Mouse (Mus musculus) naive thymus-derived CD4-positive, alpha-beta T cell, adult 5 months (primary cell): Measurements from ENCODE around the gene Rgs12. TPM values are rescaled to one million over a fixed set of nuclear protein-coding genes. Genes with fewer than 3 reads are reported as not detected.

Experiments used
- polyA plus RNA-seq: library from polyadenylated mRNA; unstranded; fragments of 100-300 nt; shearing (Covaris generic); gene quantifications from one replicate; pipeline ENCODE4 v1.2.1, GENCODE M21; 2017

Gene Rgs12
- 5.1 TPM for polyA plus RNA-seq

DNA sequence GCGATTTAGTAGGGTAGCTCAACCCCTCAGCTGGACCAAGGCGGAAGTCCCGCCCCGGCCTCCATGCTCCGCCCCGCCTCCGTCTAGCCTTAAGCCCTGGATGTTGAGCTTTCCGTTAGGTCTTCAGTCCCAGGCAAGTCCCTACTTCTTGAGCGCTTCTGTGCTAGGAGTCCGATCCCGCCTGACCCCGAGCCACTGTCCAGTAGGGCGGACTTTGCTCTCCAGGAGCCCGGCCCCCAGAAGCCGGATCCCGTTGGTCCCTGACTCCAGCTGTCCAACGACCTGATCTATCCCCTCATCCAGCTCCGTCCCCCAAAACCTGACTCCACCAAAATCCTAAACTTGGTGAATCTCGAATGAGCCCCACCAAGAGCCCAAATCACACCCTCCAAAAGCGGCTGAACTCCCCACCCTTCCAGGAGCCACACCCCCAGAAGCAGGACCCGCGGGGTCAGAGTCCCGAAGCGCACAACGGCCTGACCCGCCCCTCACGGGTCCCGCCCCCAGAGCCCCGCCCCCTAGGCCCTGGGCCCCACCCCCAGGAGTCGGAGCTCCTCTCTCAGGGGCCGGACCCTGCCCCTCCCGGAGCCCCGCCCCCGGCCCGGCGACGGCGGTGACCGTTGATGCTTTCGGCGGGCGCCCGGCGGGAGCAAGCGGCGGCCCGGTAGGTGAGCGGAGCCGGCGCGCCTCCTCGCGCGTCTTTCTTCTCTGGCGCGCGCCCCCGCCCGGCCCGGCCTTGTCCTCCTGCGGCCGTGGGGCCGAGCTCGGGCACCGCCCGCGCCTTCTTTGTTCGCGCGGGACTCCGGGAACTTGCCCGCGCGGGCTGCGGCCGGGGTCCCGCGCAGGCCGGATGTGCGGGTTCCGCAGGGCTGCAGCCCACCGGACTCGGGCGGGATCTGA, at the start of gene Rgs12:
Gene Rgs12, plus strand, starts transcription at position 585 of the 900 bp plus-strand sequence.

DNA sequence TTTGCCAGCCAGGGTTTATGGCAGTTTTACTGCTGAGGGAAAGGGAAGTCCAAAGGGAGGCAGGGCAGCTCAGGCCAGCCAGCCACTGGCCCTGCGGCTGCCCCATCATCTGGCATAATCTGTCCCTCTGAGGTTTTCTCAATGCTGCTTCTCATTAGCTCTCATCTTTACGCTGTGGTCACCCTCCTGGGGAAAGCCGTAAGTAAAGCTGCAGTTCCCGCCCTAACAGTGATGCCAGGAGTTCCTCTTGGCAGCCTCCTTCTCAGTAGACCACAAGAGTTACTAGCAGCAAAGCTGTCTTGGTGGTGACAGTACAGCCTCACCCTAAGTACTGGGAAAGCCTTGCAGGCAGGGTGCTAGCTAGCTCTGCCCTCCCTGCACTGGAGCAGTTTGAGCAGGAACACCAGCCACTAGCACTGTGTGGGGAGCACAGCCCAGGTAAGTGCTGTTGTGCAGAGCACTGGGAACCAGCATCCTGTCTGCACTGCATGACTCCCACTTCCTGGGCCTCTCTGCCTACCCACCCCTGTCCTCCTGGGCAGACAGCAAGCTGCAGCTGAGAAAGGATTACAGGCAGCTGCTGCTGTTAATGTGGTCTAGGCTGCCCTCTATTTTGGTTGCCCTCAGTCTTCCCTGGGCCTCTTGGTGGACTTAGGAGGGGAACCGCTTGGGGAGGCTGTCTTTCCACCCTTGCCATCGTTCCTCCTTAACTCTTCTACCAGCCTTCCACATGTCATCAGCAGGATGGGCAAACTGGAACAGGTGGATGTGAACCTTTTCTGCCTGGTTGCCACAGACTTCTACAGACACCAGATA, 41.1 kb upstream of the Rgs12 start, which contains the start of gene Msantd1:
Gene Msantd1, plus strand, starts transcription at position 103 of the 816 bp plus-strand sequence.

DNA sequence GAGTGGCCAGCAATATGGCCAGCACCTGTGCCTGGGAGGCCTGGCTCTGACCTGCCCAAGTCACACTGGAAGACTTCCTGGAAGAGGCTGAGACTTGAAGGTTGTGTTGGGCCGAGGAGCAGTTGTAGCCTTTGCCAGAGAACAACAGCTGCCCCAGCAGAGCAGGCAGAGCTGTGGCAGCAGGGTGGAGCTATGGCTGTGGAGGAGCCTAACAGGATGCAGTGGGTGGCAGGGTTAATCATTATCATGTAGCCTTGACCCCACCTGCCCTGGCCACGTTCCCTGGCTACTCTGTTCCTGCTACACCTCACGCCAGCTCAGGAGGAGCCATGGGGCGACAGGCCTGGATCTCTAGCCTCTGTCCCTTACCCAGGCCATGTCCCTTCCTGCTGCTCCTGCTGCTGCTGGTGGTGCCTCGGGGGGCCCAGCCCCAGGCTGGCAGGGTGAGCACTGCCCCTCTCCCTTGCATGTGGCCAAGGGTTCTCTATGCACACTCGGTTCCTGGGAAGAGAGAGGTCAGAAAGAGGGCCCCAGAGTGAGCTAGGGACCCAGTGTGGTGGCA, 92.1 kb downstream of the Rgs12 start, which contains the start of gene Hgfac:
Gene Hgfac, plus strand, starts transcription at position 242 of the 562 bp plus-strand sequence.

DNA sequence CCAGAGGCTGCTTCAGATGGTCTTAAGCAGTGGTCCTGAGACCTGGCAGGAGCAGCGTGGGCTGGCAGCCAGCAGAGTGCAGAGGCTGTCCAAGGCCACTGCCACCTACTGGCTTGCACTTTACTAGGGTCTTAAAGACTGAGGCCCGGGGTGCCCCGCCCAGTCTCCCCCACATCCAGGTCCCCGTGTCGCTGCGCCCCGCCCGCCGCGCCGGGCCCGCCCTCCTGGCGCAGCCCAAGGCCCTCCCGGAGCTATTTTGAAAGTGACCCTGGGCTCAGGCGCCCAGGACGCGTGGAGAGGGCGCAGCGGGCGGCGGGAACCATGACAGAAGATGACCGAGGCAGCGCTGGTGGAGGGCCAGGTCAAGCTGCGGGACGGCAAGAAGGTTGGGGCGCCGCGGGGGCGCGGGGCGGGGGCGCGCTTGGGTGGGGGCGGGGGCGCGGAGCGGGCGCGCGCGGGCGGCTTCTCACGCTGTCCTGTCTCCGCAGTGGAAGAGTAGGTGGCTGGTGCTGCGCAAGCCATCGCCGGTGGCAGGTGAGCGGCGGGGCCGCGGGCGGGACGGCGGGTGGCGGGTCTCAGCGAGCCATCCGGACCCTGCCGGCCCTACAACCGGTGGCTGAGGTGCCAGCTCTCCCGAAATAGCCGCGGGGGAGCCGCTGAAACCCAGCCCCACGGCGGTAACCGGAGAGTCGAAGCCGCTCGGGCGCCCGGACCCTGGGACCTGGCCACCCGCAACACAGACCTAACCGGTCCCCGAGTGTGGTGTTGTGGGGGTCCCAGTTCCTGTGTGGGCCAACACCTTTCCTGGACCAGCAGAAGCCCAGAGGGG, 107.6 kb downstream of the Rgs12 start, which contains the start of gene Dok7:
Gene Dok7, plus strand, starts transcription at position 163 of the 829 bp plus-strand sequence.

Other genes with a start within 250 kb of the Rgs12 start
- gene Htt, start 187.7 kb upstream of the Rgs12 start, polyA plus RNA-seq, result 21.4 TPM
- gene Msantd1, start 41.4 kb upstream of the Rgs12 start, polyA plus RNA-seq, result 0.50 TPM
- gene Hgfac, start 92.1 kb downstream of the Rgs12 start, polyA plus RNA-seq, result not detected
- not detected for gene Dok7, start 107.3 kb downstream of the Rgs12 start, polyA plus RNA-seq
- 91.0 TPM for gene Lrpap1, start 156.3 kb downstream of the Rgs12 start, polyA plus RNA-seq